8 mouse cellular contexts compared by ENCODE assay signal in genomic region chr11:117780582-117781111, GRCm38 (mm10). TPM values are rescaled to one million over a fixed set of nuclear protein-coding genes. Genes with fewer than 3 reads are reported as not detected.
DNase-seq lines count a peak whose midpoint lies in the region; ATAC-seq lines count a peak whose summit lies in the region.

No protein-coding gene starts in this region.

- H3K9ac ChIP-seq in intestine, embryonic 15.5 days = peak overlapping the region; percentile 65
- peak overlapping the region; percentile 66; the same call in 1 of the 2 replicates for H3K9ac ChIP-seq in neural tube, embryonic 13.5 days

- peak overlapping the region; percentile 89 for H3K4me2 ChIP-seq in intestine, embryonic 15.5 days (replicated peaks)
- peak overlapping the region; percentile 57 for H3K4me2 ChIP-seq in neural tube, embryonic 13.5 days

- ATAC-seq in intestine, embryonic 15.5 days = peak; percentile 87
- ATAC-seq in neural tube, embryonic 13.5 days (ENCODE audit: low read depth) = no peak

- no peaks in the 10 kb centered on the region for H3K9me3 ChIP-seq in intestine, embryonic 15.5 days
- H3K9me3 ChIP-seq in neural tube, embryonic 13.5 days = no peaks in the 10 kb centered on the region

- H3K36me3 ChIP-seq in intestine, embryonic 15.5 days = no peaks in the 10 kb centered on the region
- H3K36me3 ChIP-seq in neural tube, embryonic 13.5 days = no peaks in the 10 kb centered on the region

- DNase-seq in cerebellum, postnatal 10 days = peak; percentile 74 to 75
- no peak for DNase-seq in cerebellum, adult 11-12 months
- peak; percentile 93 for DNase-seq in embryo, embryonic 10 days (ENCODE audit: low spot score)
- peak; percentile 50 to 82 for DNase-seq in gastrocnemius, postnatal 4 days (ENCODE audit: low spot score in 2 of 2)
- peak; percentile 96 to 97 for DNase-seq in lung, adult 18-20 months
- peak; percentile 92 for DNase-seq in thymus, postnatal 25 days

- H3K27me3 ChIP-seq in intestine, embryonic 15.5 days (replicated peaks) = 0 out of 2 replicates have a peak, but pooled peaks cover 3% of the 10 kb centered on the region
- peaks cover 54% of the 10 kb centered on the region for H3K27me3 ChIP-seq in neural tube, embryonic 13.5 days

- 1% methylated on average over 19 of the region's 19 CpGs for WGBS in intestine, embryonic 15.5 days
- 6% methylated on average over 19 of the region's 19 CpGs for WGBS in neural tube, embryonic 13.5 days

- peak overlapping the region; percentile 92 for H3K27ac ChIP-seq in intestine, embryonic 15.5 days
- H3K27ac ChIP-seq in neural tube, embryonic 13.5 days (replicated peaks) = peak overlapping the region; percentile 78

- H3K4me3 ChIP-seq in intestine, embryonic 15.5 days (replicated peaks) = peak overlapping the region; percentile 50
- H3K4me3 ChIP-seq in neural tube, embryonic 13.5 days = peak overlapping the region; percentile 32

- H3K4me1 ChIP-seq in intestine, embryonic 15.5 days (replicated peaks) = peaks cover 48% of the 10 kb centered on the region
- H3K4me1 ChIP-seq in neural tube, embryonic 13.5 days (replicated peaks) = peaks cover 58% of the 10 kb centered on the region

RNA-seq across cellular contexts. Expression of gene Tmc8, which starts 1.2 kb away (rescaled TPM):
- total RNA-seq in gastrocnemius, postnatal 4 days (2021) = 1 to 10 TPM; 1.8 to 2.0 TPM
- polyA plus RNA-seq in intestine, embryonic 15.5 days (2015; fragmentation: Nextera tagmentation; extraction: Ambion mirVana) = 6.6 and 7.7 TPM in 2 replicates
- 0.95 and 1.5 TPM in 2 replicates for polyA plus RNA-seq in neural tube, embryonic 13.5 days (2015; fragmentation: Nextera tagmentation; extraction: Ambion mirVana)

RNA-seq across cellular contexts. Expression of gene Tmc6, which starts 1.4 kb away (rescaled TPM):
- total RNA-seq in gastrocnemius, postnatal 4 days (2021) = 10 to 100 TPM; 17.9 to 25.2 TPM
- polyA plus RNA-seq in intestine, embryonic 15.5 days (2015; fragmentation: Nextera tagmentation; extraction: Ambion mirVana) = 28.3 and 34.7 TPM in 2 replicates
- polyA plus RNA-seq in neural tube, embryonic 13.5 days (2015; fragmentation: Nextera tagmentation; extraction: Ambion mirVana) = 8.6 and 9.7 TPM in 2 replicates

RNA-seq across cellular contexts. Expression of gene 6030468B19Rik, which starts 16.8 kb away (rescaled TPM):
- not detected for total RNA-seq in gastrocnemius, postnatal 4 days (2021)
- 1.1 and 1.2 TPM in 2 replicates for polyA plus RNA-seq in intestine, embryonic 15.5 days (2015; fragmentation: Nextera tagmentation; extraction: Ambion mirVana)
- polyA plus RNA-seq in neural tube, embryonic 13.5 days (2015; fragmentation: Nextera tagmentation; extraction: Ambion mirVana) = 0.18 TPM in 1 of 2 replicates, not detected in the other

RNA-seq across cellular contexts. Expression of gene Gm20708, which starts 28.8 kb away (rescaled TPM):
- 1 to 10 TPM; 3.3 to 3.6 TPM for total RNA-seq in gastrocnemius, postnatal 4 days (2021)
- 0.26 and 0.38 TPM in 2 replicates for polyA plus RNA-seq in intestine, embryonic 15.5 days (2015; fragmentation: Nextera tagmentation; extraction: Ambion mirVana)
- polyA plus RNA-seq in neural tube, embryonic 13.5 days (2015; fragmentation: Nextera tagmentation; extraction: Ambion mirVana) = 0.56 and 1.6 TPM in 2 replicates

RNA-seq across cellular contexts. Expression of gene Syngr2, which starts 28.8 kb away (rescaled TPM):
- 10 to 100 TPM; 87.9 to 88.6 TPM for total RNA-seq in gastrocnemius, postnatal 4 days (2021)
- 135 and 151 TPM in 2 replicates for polyA plus RNA-seq in intestine, embryonic 15.5 days (2015; fragmentation: Nextera tagmentation; extraction: Ambion mirVana)
- 15.3 and 17.5 TPM in 2 replicates for polyA plus RNA-seq in neural tube, embryonic 13.5 days (2015; fragmentation: Nextera tagmentation; extraction: Ambion mirVana)
